Mouse (Mus musculus) erythroid progenitor cell, adult 5-6 weeks (primary cell): ENCODE data around the gene Ep300. TPM values are rescaled to one million over a fixed set of nuclear protein-coding genes. Genes with fewer than 3 reads are reported as not detected.
"Not testable (repeated sequence)": the region's sequence is repeated elsewhere in the genome, so short reads cannot be mapped to it uniquely, and the experiment has no call there.

Experiments
- ATAC-seq: replicated peaks from 2 replicates; pipeline ENCODE4 v1.8.0; 2016; ENCODE audit warnings: moderate number of reproducible peaks, mild to moderate bottlenecking, moderate TSS enrichment, inconsistent platforms; ENCODE audit not compliant: poor library complexity, low FRiP score, severe bottlenecking
- total RNA-seq, 2 experiments: library from RNA; stranded (forward) in 1 of 2; stranded (reverse) in 1 of 2; fragments of 150-400 nt in 1 of 2; fragments of 186-747, 209-891 nt in 1 of 2; gene quantifications; 2 replicates each; pipeline versions ENCODE4 v1.2.3 to v1.2.4; 2015 to 2017; ENCODE audit warnings: low replicate concordance in 2 of 2

Ep300 gene
- total RNA-seq, 2 experiments from 2014 or later, result 81.7 to 135 TPM

GRCm38 (mm10) chr15:81697847-81698246 lies 112.7 kb downstream of the Ep300 start:
- ATAC-seq, result no peak

GRCm38 (mm10) chr15:81698532-81698931 lies 113.4 kb downstream of the Ep300 start:
- ATAC-seq, result no peak

- no peak for ATAC-seq
These were observed 115.0 kb downstream of the Ep300 start for GRCm38 (mm10) chr15:81700161-81700560.

GRCm38 (mm10) chr15:81700601-81701000 lies 115.5 kb downstream of the Ep300 start:
- no peak for ATAC-seq

GRCm38 (mm10) chr15:81701350-81701749 lies 116.2 kb downstream of the Ep300 start:
- not testable (repeated sequence) for ATAC-seq

Other genes with a start within 250 kb of the Ep300 start
- gene Slc25a17, start 224.5 kb upstream of the Ep300 start, total RNA-seq (2015; ENCODE audit: low replicate concordance), result 18.0 and 36.0 TPM in 2 replicates
- 17.8 and 35.9 TPM in 2 replicates for gene Slc25a17, start 224.5 kb upstream of the Ep300 start, total RNA-seq (2017; ENCODE audit: low replicate concordance)
- 22.7 and 30.6 TPM in 2 replicates for gene St13, start 185.3 kb upstream of the Ep300 start, total RNA-seq (2015; ENCODE audit: low replicate concordance)
- gene St13, start 185.3 kb upstream of the Ep300 start, total RNA-seq (2017; ENCODE audit: low replicate concordance), result 34.4 and 46.5 TPM in 2 replicates
- 12.6 and 16.9 TPM in 2 replicates for gene Xpnpep3, start 185.2 kb upstream of the Ep300 start, total RNA-seq (2015; ENCODE audit: low replicate concordance)
- 8.6 and 20.8 TPM in 2 replicates for gene Xpnpep3, start 185.2 kb upstream of the Ep300 start, total RNA-seq (2017; ENCODE audit: low replicate concordance)
- gene Dnajb7, start 177.1 kb upstream of the Ep300 start, total RNA-seq (2015; ENCODE audit: low replicate concordance), result not detected in 2 replicates
- gene Dnajb7, start 177.1 kb upstream of the Ep300 start, total RNA-seq (2017; ENCODE audit: low replicate concordance), result not detected in 2 replicates
- 65.4 and 79.6 TPM in 2 replicates for gene Rbx1, start 119.1 kb upstream of the Ep300 start, total RNA-seq (2015; ENCODE audit: low replicate concordance)
- 52.0 and 67.4 TPM in 2 replicates for gene Rbx1, start 119.1 kb upstream of the Ep300 start, total RNA-seq (2017; ENCODE audit: low replicate concordance)
- 6.1 and 10.9 TPM in 2 replicates for gene L3mbtl2, start 78.5 kb downstream of the Ep300 start, total RNA-seq (2015; ENCODE audit: low replicate concordance)
- 10.4 and 30.9 TPM in 2 replicates for gene L3mbtl2, start 78.5 kb downstream of the Ep300 start, total RNA-seq (2017; ENCODE audit: low replicate concordance)
- gene Chadl, start 111.9 kb downstream of the Ep300 start, total RNA-seq (2015; ENCODE audit: low replicate concordance), result not detected in 2 replicates
- gene Chadl, start 111.9 kb downstream of the Ep300 start, total RNA-seq (2017; ENCODE audit: low replicate concordance), result not detected in 2 replicates
- gene Zc3h7b, start 159.7 kb downstream of the Ep300 start, total RNA-seq (2015; ENCODE audit: low replicate concordance), result 4.6 and 7.2 TPM in 2 replicates
- 1.8 and 3.6 TPM in 2 replicates for gene Zc3h7b, start 159.7 kb downstream of the Ep300 start, total RNA-seq (2017; ENCODE audit: low replicate concordance)
- 103 and 106 TPM in 2 replicates for gene Rangap1, start 160.2 kb downstream of the Ep300 start, total RNA-seq (2015; ENCODE audit: low replicate concordance)
- 162 and 182 TPM in 2 replicates for gene Rangap1, start 160.2 kb downstream of the Ep300 start, total RNA-seq (2017; ENCODE audit: low replicate concordance)
- 1.7 and 3.2 TPM in 2 replicates for gene Tef, start 217.1 kb downstream of the Ep300 start, total RNA-seq (2015; ENCODE audit: low replicate concordance)
- 1.4 and 2.1 TPM in 2 replicates for gene Tef, start 217.1 kb downstream of the Ep300 start, total RNA-seq (2017; ENCODE audit: low replicate concordance)